Mouse (Mus musculus): ENCODE measurements around the gene Vmn1r69.

The Vmn1r69 gene

DNA sequence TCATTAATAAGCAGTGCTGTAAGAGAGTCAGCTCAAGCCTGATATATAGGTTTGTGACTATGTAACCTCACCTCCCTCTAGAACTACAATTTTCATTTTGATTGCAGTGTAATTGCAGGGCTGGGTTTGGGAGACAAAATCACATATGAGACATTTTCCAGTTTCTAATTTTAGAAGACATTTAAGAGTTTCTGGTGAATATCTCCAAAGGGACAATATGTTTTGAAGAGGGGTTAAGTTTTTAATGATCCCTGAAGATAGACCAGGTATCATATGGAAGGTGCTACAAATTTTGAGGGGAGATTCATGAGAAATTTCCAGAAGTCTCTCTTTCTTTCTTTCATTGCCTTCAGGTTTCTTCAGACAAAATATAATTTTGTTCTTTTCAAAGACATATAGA lies at the start of gene Vmn1r69:
TSS of gene Vmn1r69 (minus strand) at position 101 of the 400 bp plus-strand sequence.
- DNase-seq (ENCODE audit: low spot score in 2 of 2) = no peak

- DNase-seq (ENCODE audit: low spot score in 2 of 2) = no peak
These were observed 17.8 kb upstream of the Vmn1r69 start, which contains the start of gene Vmn1r70 for GRCm38 (mm10) chr7:10631232-10631631. TSS of gene Vmn1r70 (plus strand) at chr7:10631532.

GRCm38 (mm10) chr7:10558385-10558784 lies 55.1 kb downstream of the Vmn1r69 start, which contains the start of gene Vmn1r68:
TSS of gene Vmn1r68 (minus strand) at chr7:10558485.
- no peak for DNase-seq (ENCODE audit: low spot score in 2 of 2)

Data from right cerebral cortex, adult 2 months (tissue).